Mouse (Mus musculus): ENCODE results near the gene Bmpr1a. TPM values are rescaled to one million over a fixed set of nuclear protein-coding genes. Genes with fewer than 3 reads are reported as not detected.
A peak's percentile ranks its signal among the peaks of the same experiment; 100 is the strongest.

Bmpr1a gene
- polyA plus RNA-seq, 1 experiment from 2014 or later, result 51.1 TPM

DNA sequence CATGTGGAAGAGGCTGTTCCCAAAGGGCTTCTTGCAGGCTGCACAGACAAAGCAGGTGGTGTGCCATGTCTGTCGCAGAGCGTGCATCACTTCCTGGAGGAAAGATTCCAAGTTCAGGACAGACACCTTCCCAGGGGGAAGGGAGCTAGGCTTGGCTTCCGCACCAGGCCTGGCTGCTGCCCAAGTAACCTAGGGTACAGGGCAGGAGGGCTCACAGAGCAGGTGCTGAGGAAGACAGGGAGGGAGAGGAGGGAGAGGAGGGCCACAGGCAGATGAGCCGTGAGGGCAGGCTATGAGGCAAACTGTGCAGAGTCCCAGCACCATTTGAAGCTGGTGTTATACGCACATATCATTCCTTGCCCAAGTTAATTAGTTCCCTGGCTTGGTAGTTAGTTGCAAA is 38.8 kb upstream of the Bmpr1a start:
- H3K27ac ChIP-seq (ENCODE audit: low read depth), result no peak overlapping the region
- 80% methylated on average over 5 of the region's 5 CpGs for WGBS
- no peak for TF ChIP-seq CTCF (IDR thresholded peaks at IDR 0.05; ENCODE audit: low read depth)

DNA sequence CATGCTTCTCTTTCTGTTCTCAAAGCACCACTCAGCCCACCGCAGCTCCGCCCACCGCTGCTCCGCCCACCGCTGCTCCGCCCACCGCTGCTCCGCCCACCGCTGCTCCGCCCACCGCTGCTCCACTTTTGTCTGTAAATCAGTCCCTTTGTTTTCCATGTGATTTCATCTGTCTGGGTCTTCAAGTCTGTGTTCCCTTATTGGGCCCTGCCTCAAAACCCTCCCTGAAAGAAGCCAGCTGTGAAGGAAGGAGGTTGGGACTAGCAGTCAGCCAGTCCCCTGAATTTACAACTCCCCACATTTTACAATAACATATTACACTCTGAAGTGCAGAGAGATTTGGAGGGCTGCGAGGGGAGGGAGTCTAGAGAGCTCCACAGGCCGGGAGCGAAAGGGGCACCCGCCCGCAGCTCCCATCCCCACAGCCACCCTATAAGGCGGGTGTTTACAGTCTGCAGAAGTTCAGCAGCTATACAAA is 37.6 kb upstream of the Bmpr1a start:
- H3K36me3 ChIP-seq (ENCODE audit: insufficient read depth), result no peaks in the 10 kb centered on the region
- WGBS, result 13% methylated on average over 17 of the region's 17 CpGs

More for the DNA sequence above, 38.8 kb upstream of the Bmpr1a start:
- Histone ChIP-seq H3K4me2 (no peak overlapping the region), H3K36me3 (ENCODE audit: insufficient read depth) (no peaks in the 10 kb centered on the region), H3K4me1 (ENCODE audit: insufficient read depth) (no peaks in the 10 kb centered on the region), H3K27me3 (ENCODE audit: insufficient read depth, low read length) (0 out of 2 replicates have a peak, but pooled peaks cover 5% of the 10 kb centered on the region), H3K4me3 (ENCODE audit: low read depth, low read length) (no peak overlapping the region), H3K9me3 (ENCODE audit: low read depth, low read length) (no peaks in the 10 kb centered on the region), H3K9ac (no peak overlapping the region)
- ATAC-seq (ENCODE audit: insufficient read depth), result no peak
- DNase-seq, result no peak

DNA sequence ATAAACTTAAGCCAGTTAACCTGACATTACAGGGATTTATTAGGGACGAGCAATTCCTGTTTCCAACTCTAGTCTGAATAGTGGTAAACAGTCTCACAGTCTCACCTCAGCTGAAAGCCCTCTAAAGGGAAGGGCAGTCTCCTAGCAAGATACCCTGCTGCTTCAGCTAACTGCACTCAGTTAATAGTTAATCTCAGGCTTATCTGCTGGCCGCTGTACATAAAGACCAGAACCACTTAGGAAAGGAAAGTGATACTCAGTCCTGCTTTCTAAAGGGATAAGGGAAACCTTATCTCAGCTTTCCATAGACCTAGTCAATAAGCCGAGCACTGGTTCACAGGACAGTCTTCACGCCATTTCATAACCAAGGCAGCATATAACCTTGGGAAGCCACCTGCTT is 32.7 kb upstream of the Bmpr1a start:
- Histone ChIP-seq H3K9ac (no peak overlapping the region), H3K36me3 (ENCODE audit: insufficient read depth) (no peaks in the 10 kb centered on the region), H3K4me2 (no peak overlapping the region), H3K27me3 (ENCODE audit: insufficient read depth, low read length) (no peaks in the 10 kb centered on the region), H3K4me1 (ENCODE audit: insufficient read depth) (no peaks in the 10 kb centered on the region), H3K27ac (ENCODE audit: low read depth) (0 out of 2 replicates have a peak overlapping the region, but pooled peaks have one; percentile 20), H3K9me3 (ENCODE audit: low read depth, low read length) (no peaks in the 10 kb centered on the region), H3K4me3 (ENCODE audit: low read depth, low read length) (no peak overlapping the region)
- no peak for TF ChIP-seq CTCF (IDR thresholded peaks at IDR 0.05; ENCODE audit: low read depth)
- WGBS, result 45% methylated on average over 4 of the region's 4 CpGs
- ATAC-seq (ENCODE audit: insufficient read depth) (no peak), DNase-seq (no peak)

More for the DNA sequence above, 37.6 kb upstream of the Bmpr1a start:
- H3K27ac ChIP-seq (ENCODE audit: low read depth), result peak overlapping the region; percentile 61
- no peaks in the 10 kb centered on the region for H3K9me3 ChIP-seq (ENCODE audit: low read depth, low read length)
- 0 out of 2 replicates have a peak, but pooled peaks cover 5% of the 10 kb centered on the region for H3K27me3 ChIP-seq (ENCODE audit: insufficient read depth, low read length)
- H3K4me3 ChIP-seq (ENCODE audit: low read depth, low read length), result no peak overlapping the region
- peak overlapping the region; percentile 37 for H3K4me2 ChIP-seq
- DNase-seq (peak; percentile 76), ATAC-seq (ENCODE audit: insufficient read depth) (peak; percentile 88)
- H3K4me1 ChIP-seq (ENCODE audit: insufficient read depth), result no peaks in the 10 kb centered on the region
- no peak for TF ChIP-seq CTCF (IDR thresholded peaks at IDR 0.05; ENCODE audit: low read depth)
- H3K9ac ChIP-seq, result 0 out of 2 replicates have a peak overlapping the region, but pooled peaks have one; percentile 29

- H3K9ac ChIP-seq, result no peak overlapping the region
- DNase-seq, result no peak
- no peak overlapping the region for H3K4me2 ChIP-seq
- WGBS, result 65% methylated on average over 5 of the region's 5 CpGs
- H3K4me3 ChIP-seq (ENCODE audit: low read depth, low read length), result no peak overlapping the region
- no peaks in the 10 kb centered on the region for H3K4me1 ChIP-seq (ENCODE audit: insufficient read depth)
- ATAC-seq (ENCODE audit: insufficient read depth), result no peak
- no peaks in the 10 kb centered on the region for H3K36me3 ChIP-seq (ENCODE audit: insufficient read depth)
- TF ChIP-seq CTCF (IDR thresholded peaks at IDR 0.05; ENCODE audit: low read depth), result no peak
- no peak overlapping the region for H3K27ac ChIP-seq (ENCODE audit: low read depth)
- H3K9me3 ChIP-seq (ENCODE audit: low read depth, low read length), result no peaks in the 10 kb centered on the region
- no peaks in the 10 kb centered on the region for H3K27me3 ChIP-seq (ENCODE audit: insufficient read depth, low read length)
Observed at GRCm38 (mm10) chr14:34533537-34533936, 30.4 kb upstream of the Bmpr1a start.

DNA sequence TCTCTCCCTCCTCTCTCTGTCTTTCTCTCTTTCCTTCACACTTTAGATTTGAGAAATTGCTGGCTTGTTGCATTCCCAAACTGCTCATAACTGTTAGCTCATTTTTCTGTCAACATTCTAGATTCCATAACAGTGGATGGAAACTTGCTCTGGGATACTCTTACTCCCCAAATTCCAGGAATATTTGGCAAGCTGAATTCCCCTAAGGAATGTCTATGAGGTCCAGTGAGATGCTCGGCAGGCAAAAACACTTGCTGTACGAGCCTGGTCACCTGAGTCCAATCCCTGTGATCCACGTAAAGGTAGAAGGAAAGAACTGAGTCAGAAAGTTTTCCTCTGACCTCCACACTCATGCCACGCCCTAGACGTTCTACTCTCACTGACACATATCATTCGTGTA is 29.4 kb upstream of the Bmpr1a start:
- Histone ChIP-seq H3K27me3 (ENCODE audit: insufficient read depth, low read length) (no peaks in the 10 kb centered on the region), H3K9ac (no peak overlapping the region), H3K27ac (ENCODE audit: low read depth) (no peak overlapping the region; the same call in 1 of the 2 replicates), H3K36me3 (ENCODE audit: insufficient read depth) (no peaks in the 10 kb centered on the region), H3K4me3 (ENCODE audit: low read depth, low read length) (no peak overlapping the region), H3K9me3 (ENCODE audit: low read depth, low read length) (no peaks in the 10 kb centered on the region), H3K4me2 (no peak overlapping the region), H3K4me1 (ENCODE audit: insufficient read depth) (no peaks in the 10 kb centered on the region)
- DNase-seq (peak; percentile 53), ATAC-seq (ENCODE audit: insufficient read depth) (0 out of 2 replicates have a peak, but pooled peaks have one; percentile 49)
- WGBS, result 48% methylated on average over 6 of the region's 6 CpGs
- TF ChIP-seq CTCF (IDR thresholded peaks at IDR 0.05; ENCODE audit: low read depth), result no peak

GRCm38 (mm10) chr14:34528804-34529203 is 25.7 kb upstream of the Bmpr1a start:
- Histone ChIP-seq H3K36me3 (ENCODE audit: insufficient read depth) (no peaks in the 10 kb centered on the region), H3K9ac (no peak overlapping the region), H3K4me3 (ENCODE audit: low read depth, low read length) (no peak overlapping the region), H3K27ac (ENCODE audit: low read depth) (peak overlapping the region; percentile 68; the same call in 1 of the 2 replicates), H3K9me3 (ENCODE audit: low read depth, low read length) (no peaks in the 10 kb centered on the region), H3K4me2 (no peak overlapping the region), H3K27me3 (ENCODE audit: insufficient read depth, low read length) (no peaks in the 10 kb centered on the region), H3K4me1 (ENCODE audit: insufficient read depth) (no peaks in the 10 kb centered on the region)
- TF ChIP-seq CTCF (IDR thresholded peaks at IDR 0.05; ENCODE audit: low read depth), result no peak
- DNase-seq (no peak), ATAC-seq (ENCODE audit: insufficient read depth) (0 out of 2 replicates have a peak, but pooled peaks have one; percentile 24)
- 66% methylated on average over 8 of the region's 8 CpGs for WGBS

GRCm38 (mm10) chr14:34522701-34523100 is 19.6 kb upstream of the Bmpr1a start, which contains the start of gene 9230112D13Rik:
9230112D13Rik (minus strand) TSS chr14:34522801.
- Histone ChIP-seq H3K4me3 (ENCODE audit: low read depth, low read length) (no peak within 1 kb of the TSS), H3K27me3 (ENCODE audit: insufficient read depth, low read length) (no peaks in the 10 kb centered on the region), H3K4me2 (no peak within 1 kb of the TSS), H3K9ac (no peak within 1 kb of the TSS), H3K36me3 (ENCODE audit: insufficient read depth) (no peaks in the 10 kb centered on the region), H3K9me3 (ENCODE audit: low read depth, low read length) (no peaks in the 10 kb centered on the region), H3K27ac (ENCODE audit: low read depth) (no peak within 1 kb of the TSS), H3K4me1 (ENCODE audit: insufficient read depth) (no peaks in the 10 kb centered on the region)
- DNase-seq, result no peak
- no peak for ATAC-seq (ENCODE audit: insufficient read depth)
- 70% methylated on average over 8 of the region's 8 CpGs for WGBS
- no peak for TF ChIP-seq CTCF (IDR thresholded peaks at IDR 0.05; ENCODE audit: low read depth)

Data from lung, embryonic 14.5 days (tissue).